Mouse (Mus musculus) E14TG2a.4 (cell line): ENCODE measurements around the gene Adprm.

Experiments used
- CTCF ChIP-seq: conservative IDR thresholded peaks from 2 replicates; pipeline ENCODE4 v1.5.1; 2014; ENCODE audit warnings: low read length
- NANOG ChIP-seq: IDR thresholded peaks from 2 replicates; pipeline ENCODE4 v1.6.1; 2014; ENCODE audit warnings: borderline replicate concordance, low read length, mixed read lengths

DNA sequence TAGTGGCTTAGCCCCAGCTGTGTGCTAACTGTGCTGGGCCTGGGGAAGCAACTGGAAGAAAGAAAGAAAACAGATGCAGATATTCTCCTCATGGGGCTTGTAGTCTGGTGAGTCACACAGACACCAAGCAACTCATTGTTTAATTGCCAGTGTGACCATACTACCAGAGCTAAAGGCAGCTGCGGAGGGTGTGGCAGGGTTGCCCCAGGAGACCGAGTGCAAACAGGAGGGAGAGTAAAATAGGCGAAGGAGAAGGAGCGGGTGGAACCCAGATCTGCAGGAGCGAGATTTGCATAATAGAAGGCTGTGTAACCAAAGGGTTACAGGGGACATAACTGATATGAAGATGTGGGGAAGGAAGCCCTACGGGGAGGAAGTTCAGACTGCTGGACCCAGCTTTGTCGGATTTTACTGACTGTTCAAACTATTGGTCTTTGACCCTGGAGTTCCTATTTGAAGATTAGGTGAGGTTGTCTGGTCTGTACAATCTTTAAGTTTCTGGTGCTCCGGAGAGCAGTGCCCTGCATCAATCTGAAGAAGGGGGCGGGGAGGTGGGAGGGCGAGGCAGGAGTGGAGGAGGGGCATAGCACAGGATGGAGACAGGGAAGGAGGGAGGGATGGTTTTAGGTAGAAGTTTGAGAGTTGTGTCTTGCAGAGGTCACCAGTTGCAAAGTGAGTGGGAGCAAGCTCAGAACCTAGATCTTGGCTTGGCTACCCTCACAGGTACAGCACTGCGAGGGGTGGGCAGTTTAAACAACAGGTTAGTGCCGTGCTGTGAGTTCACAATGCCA is 34.4 kb downstream of the Adprm start:
- TF ChIP-seq CTCF: no peak
- no peak for TF ChIP-seq NANOG
